Mouse (Mus musculus): ENCODE data around the gene Gramd1b. TPM values are rescaled to one million over a fixed set of nuclear protein-coding genes. Genes with fewer than 3 reads are reported as not detected.

Gramd1b gene
- total and polyA plus RNA-seq, 2 experiments from 2014 or later = 16.7 to 57.2 TPM

DNA sequence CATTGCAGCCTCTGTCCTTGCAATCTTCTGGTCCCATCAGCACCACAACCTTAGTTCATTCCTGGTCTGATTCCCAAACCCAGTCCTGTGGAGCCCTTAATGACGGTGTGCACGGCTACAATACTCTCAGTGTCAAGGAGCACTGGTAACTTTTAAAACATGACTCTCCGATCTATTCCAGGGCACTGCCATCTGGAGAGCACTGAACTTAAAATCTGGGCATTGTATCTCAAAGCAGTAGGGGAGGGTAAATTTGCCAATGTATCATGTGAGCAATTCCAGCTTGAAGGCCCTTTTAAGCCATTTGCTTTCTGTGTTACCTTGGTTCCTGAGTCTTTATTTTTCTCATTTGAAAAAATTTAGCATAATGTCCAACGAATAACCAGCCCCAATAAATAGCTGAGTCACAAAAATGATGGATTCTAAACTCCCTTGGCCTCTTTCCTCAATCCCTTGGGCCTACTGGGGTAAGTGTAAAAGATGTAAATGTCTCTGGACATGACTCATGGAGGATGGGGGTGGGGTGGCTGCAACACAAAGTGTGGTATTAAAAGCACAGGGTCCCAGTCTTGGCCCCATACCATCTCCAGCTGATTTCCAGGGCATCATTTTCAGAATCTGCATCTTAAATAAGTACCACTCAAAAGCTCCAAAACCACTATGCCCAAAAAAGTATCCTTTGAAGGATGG, 193.9 kb downstream of the Gramd1b start:
- whole genome bisulfite sequencing = 37% methylated on average over 4 of the region's 4 CpGs

DNA sequence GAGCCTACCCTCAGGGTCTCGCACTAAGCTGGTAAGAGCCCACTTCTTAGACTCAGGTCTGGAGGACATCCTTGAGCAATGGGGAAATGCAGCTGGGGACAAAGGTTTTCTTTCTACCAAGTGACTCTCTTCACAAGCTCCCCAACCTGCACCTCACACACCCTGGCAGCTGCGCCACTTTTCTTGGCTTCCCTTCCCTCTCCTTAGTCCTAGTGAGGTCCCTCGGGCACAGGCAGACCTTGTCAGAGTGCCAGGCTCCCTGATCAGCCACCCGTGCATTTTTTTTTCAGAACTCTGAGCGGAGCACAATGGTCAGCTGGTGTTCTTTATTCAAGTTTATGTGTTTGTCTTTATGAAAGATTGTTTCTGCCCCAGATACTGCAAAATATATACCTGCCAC, 194.5 kb downstream of the Gramd1b start:
- Histone ChIP-seq H3K4me1 (ENCODE audit: insufficient read depth, low read length) (peaks cover 17% of the 10 kb centered on the region; the same call in 1 of the 2 replicates), H3K27ac (peak overlapping the region; percentile 28), H3K9me3 (ENCODE audit: low read length) (no peaks in the 10 kb centered on the region), H3K27me3 (ENCODE audit: insufficient read depth, low read length) (no peaks in the 10 kb centered on the region), H3K36me3 (ENCODE audit: insufficient read depth, low read length) (peaks cover 14% of the 10 kb centered on the region; the same call in 1 of the 2 replicates), H3K4me3 (ENCODE audit: low read length) (no peak overlapping the region), H3K4me2 (ENCODE audit: low read depth, low read length) (peak overlapping the region; percentile 24; the same call in 1 of the 2 replicates), H3K9ac (replicated peaks; ENCODE audit: low read length) (no peak overlapping the region; the same call in 1 of the 2 replicates)
- ATAC-seq (peak; percentile 48; the same call in 1 of the 2 replicates), DNase-seq (ENCODE audit: low spot score) (peak; percentile 74)
- WGBS = 31% methylated on average over 5 of the region's 5 CpGs
- TF ChIP-seq CTCF (IDR thresholded peaks at IDR 0.05; ENCODE audit: low read depth) = no peak

More for the DNA sequence above, 193.9 kb downstream of the Gramd1b start:
- Histone ChIP-seq H3K4me2 (ENCODE audit: low read depth, low read length) (0 out of 2 replicates have a peak overlapping the region, but pooled peaks have one; percentile 24), H3K4me1 (ENCODE audit: insufficient read depth, low read length) (peaks cover 21% of the 10 kb centered on the region), H3K9ac (replicated peaks; ENCODE audit: low read length) (no peak overlapping the region), H3K36me3 (ENCODE audit: insufficient read depth, low read length) (peaks cover 8% of the 10 kb centered on the region; the same call in 1 of the 2 replicates), H3K9me3 (ENCODE audit: low read length) (no peaks in the 10 kb centered on the region), H3K27me3 (ENCODE audit: insufficient read depth, low read length) (no peaks in the 10 kb centered on the region), H3K4me3 (ENCODE audit: low read length) (no peak overlapping the region), H3K27ac (peak overlapping the region; percentile 28)
- ATAC-seq = 0 out of 2 replicates have a peak, but pooled peaks have one; percentile 10
- TF ChIP-seq CTCF (IDR thresholded peaks at IDR 0.05; ENCODE audit: low read depth) = no peak
- peak; percentile 59 for DNase-seq (ENCODE audit: low spot score)

DNA sequence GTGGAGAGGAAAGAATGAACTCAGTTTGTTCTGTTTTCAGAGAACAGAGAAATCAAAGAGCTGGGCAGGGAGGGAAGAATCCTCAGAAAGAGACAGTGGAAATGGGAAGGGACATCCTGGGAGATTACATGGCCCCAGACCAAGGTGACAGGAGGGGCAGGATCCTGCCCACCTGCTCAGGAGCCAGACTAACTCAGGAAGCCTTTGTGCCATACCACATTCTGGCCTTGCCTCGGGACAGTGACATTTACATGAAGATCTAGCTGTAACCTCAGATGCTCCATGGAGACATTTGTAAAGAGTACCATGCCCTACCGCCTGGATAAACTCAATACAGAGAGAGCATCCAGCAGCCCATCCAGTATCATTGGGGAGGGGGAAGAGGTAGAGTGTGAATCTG, 196.6 kb downstream of the Gramd1b start:
- peaks cover 8% of the 10 kb centered on the region; the same call in 1 of the 2 replicates for H3K4me1 ChIP-seq (ENCODE audit: insufficient read depth, low read length)
- no peak overlapping the region for H3K4me2 ChIP-seq (ENCODE audit: low read depth, low read length)
- no peaks in the 10 kb centered on the region for H3K9me3 ChIP-seq (ENCODE audit: low read length)
- no peak for ATAC-seq
- no peak for TF ChIP-seq CTCF (IDR thresholded peaks at IDR 0.05; ENCODE audit: low read depth)
- H3K27ac ChIP-seq = peak overlapping the region; percentile 32; the same call in 1 of the 2 replicates
- no peak overlapping the region for H3K4me3 ChIP-seq (ENCODE audit: low read length)
- WGBS = 80% methylated on average over 2 of the region's 2 CpGs
- DNase-seq (ENCODE audit: low spot score) = no peak
- H3K9ac ChIP-seq (replicated peaks; ENCODE audit: low read length) = no peak overlapping the region
- H3K36me3 ChIP-seq (ENCODE audit: insufficient read depth, low read length) = peaks cover 20% of the 10 kb centered on the region; the same call in 1 of the 2 replicates
- H3K27me3 ChIP-seq (ENCODE audit: insufficient read depth, low read length) = no peaks in the 10 kb centered on the region

DNA sequence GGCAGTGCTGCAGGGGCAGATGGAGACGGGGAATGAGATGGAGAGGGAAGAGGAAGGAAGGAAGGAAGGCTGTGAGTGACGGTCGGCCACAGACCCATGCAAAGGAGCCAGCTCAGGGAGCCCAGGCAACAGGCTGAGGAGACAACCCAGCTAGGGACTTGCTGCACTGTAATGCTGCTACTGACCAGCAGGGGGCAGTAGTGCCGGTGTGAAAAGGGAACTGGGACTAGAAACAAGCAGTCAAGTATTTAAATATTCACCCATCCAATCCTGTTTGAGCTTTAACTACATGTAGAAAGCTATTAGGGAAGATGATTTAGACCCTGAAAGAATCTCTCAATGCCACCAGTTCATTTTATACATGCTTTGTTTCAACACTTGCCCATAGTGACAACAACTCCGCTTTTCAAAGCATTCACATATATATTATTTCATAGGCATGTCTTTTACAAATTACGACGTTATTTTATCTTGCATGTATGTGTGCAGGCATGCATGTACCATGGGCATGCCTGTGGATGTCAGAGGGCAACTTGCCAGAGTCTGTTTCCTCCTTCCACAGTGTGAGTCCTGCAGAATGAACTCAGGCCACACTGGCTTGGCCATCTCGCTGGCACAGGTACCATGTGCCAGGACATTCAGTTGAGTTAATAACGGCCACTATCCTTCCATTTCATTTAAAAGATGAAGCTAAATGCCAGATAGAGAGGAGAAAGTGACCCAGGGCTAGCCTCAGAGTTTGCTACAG, 197.4 kb downstream of the Gramd1b start:
- H3K9me3 ChIP-seq (ENCODE audit: low read length) = no peaks in the 10 kb centered on the region
- TF ChIP-seq CTCF (IDR thresholded peaks at IDR 0.05; ENCODE audit: low read depth) = peak; percentile 96
- no peak overlapping the region for H3K9ac ChIP-seq (replicated peaks; ENCODE audit: low read length)
- H3K4me2 ChIP-seq (ENCODE audit: low read depth, low read length) = no peak overlapping the region
- peak; percentile 80 for DNase-seq (ENCODE audit: low spot score)
- H3K4me1 ChIP-seq (ENCODE audit: insufficient read depth, low read length) = peaks cover 2% of the 10 kb centered on the region; the same call in 1 of the 2 replicates
- WGBS = 55% methylated on average over 9 of the region's 9 CpGs
- 0 out of 2 replicates have a peak, but pooled peaks have one; percentile 13 for ATAC-seq
- H3K4me3 ChIP-seq (ENCODE audit: low read length) = no peak overlapping the region
- H3K27me3 ChIP-seq (ENCODE audit: insufficient read depth, low read length) = no peaks in the 10 kb centered on the region
- peaks cover 23% of the 10 kb centered on the region; the same call in 1 of the 2 replicates for H3K36me3 ChIP-seq (ENCODE audit: insufficient read depth, low read length)
- H3K27ac ChIP-seq = 0 out of 2 replicates have a peak overlapping the region, but pooled peaks have one; percentile 32

DNA sequence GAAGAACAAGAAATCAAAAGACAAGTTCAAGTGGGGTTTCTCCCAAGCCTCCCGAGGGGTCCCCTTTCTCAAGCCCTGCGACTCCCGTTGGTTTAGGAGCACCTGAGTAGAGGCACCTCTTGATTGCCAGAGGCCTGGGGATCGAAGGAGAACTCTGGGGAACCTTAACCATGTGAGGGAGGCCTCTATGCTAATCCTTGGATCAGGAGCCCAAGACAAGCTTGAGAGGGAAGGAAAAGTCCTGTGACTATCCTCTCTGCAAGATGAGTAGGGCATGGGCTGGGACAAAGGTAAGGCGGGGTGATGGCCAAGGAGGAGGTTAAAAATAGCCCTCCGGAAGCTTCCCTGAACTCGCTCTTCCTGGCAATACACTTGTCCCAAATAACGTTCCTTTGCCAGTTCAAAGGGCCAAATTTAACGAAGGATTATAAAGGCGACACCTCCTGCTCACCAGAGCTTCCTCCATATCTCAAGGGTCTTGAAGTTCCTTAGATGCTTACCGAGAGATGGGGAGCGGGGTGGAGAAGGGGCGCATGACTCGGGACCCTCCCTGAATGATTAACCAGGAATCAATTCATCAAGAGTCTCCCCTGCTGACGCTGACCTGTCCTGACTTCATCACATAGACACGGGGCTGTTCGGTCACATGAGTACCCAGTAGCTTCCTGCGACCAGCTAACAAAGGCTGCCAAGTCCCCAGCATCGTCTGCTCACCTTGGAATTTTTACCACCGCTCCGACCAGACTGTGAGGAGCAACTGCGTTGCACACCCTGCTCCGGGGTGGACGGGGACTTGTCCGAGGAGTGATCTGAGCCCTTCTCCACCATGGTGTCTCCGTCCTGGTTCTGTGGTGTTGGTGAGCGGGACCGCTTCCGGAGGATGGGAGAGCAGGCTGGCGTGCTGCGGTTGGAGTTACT, 198.2 kb downstream of the Gramd1b start:
- no peak overlapping the region for H3K9ac ChIP-seq (replicated peaks; ENCODE audit: low read length)
- no peak overlapping the region for H3K4me3 ChIP-seq (ENCODE audit: low read length)
- DNase-seq (ENCODE audit: low spot score) (no peak), ATAC-seq (no peak)
- H3K36me3 ChIP-seq (ENCODE audit: insufficient read depth, low read length) = peaks cover 30% of the 10 kb centered on the region; the same call in 1 of the 2 replicates
- TF ChIP-seq CTCF (IDR thresholded peaks at IDR 0.05; ENCODE audit: low read depth) = no peak
- 74% methylated on average over 31 of the region's 31 CpGs for WGBS
- peaks cover 2% of the 10 kb centered on the region; the same call in 1 of the 2 replicates for H3K4me1 ChIP-seq (ENCODE audit: insufficient read depth, low read length)
- H3K27me3 ChIP-seq (ENCODE audit: insufficient read depth, low read length) = no peaks in the 10 kb centered on the region
- H3K4me2 ChIP-seq (ENCODE audit: low read depth, low read length) = no peak overlapping the region
- H3K27ac ChIP-seq = peak overlapping the region; percentile 60; the same call in 1 of the 2 replicates
- H3K9me3 ChIP-seq (ENCODE audit: low read length) = no peaks in the 10 kb centered on the region
